Mouse (Mus musculus) midbrain, embryonic 10.5 days (tissue): Measurements from ENCODE around the gene S100pbp. TPM values are rescaled to one million over a fixed set of nuclear protein-coding genes. Genes with fewer than 3 reads are reported as not detected.
A peak's percentile ranks its signal among the peaks of the same experiment; 100 is the strongest.

Experiments
- DNase-seq: peaks from one replicate; pipeline ENCODE4 v3.0.0-alpha.2; 2017; ENCODE audit warnings: low spot score
- H3K27ac ChIP-seq: fragments of 300-500 bp; sonication (generic); replicated peaks from 2 replicates; pipeline ENCODE4 v1.5.1; 2016; ENCODE audit warnings: mild to moderate bottlenecking
- H3K27me3 ChIP-seq: fragments of 300-500 bp; sonication (generic); 2 replicates; pipeline ENCODE4 v1.6.1; 2016; ENCODE audit warnings: low read depth, mild to moderate bottlenecking; ENCODE audit not compliant: poor library complexity, severe bottlenecking
- H3K36me3 ChIP-seq: fragments of 300-500 bp; sonication (generic); 2 replicates; pipeline ENCODE4 v1.6.1; 2016; ENCODE audit warnings: mild to moderate bottlenecking, moderate library complexity
- H3K4me1 ChIP-seq: fragments of 300-500 bp; sonication (generic); 2 replicates; pipeline ENCODE4 v1.6.1; 2016
- H3K4me3 ChIP-seq: fragments of 300-500 bp; sonication (generic); 2 replicates; pipeline ENCODE4 v1.5.1; 2016; ENCODE audit warnings: mild to moderate bottlenecking, moderate library complexity
- H3K9me3 ChIP-seq: fragments of 300-500 bp; sonication (generic); replicated peaks from 2 replicates; pipeline ENCODE4 v1.6.1; 2016; ENCODE audit warnings: mild to moderate bottlenecking
- WGBS: fragments of 180-500 bp; shearing (Covaris S2); methylation state at CpG from one replicate; pipeline ENCODE4 v1.1.7; 2016; 5-methylcytosine and 5-hydroxymethylcytosine counted together
- polyA plus RNA-seq: library from polyadenylated mRNA; unstranded; fragments of >200 nt; fragmentation: Nextera tagmentation; extraction: Ambion mirVana; gene quantifications from 2 replicates; pipeline ENCODE4 v1.2.1, GENCODE M21; 2016

Gene S100pbp
- polyA plus RNA-seq, 1 experiment from 2014 or later, result 28.2 TPM

DNA sequence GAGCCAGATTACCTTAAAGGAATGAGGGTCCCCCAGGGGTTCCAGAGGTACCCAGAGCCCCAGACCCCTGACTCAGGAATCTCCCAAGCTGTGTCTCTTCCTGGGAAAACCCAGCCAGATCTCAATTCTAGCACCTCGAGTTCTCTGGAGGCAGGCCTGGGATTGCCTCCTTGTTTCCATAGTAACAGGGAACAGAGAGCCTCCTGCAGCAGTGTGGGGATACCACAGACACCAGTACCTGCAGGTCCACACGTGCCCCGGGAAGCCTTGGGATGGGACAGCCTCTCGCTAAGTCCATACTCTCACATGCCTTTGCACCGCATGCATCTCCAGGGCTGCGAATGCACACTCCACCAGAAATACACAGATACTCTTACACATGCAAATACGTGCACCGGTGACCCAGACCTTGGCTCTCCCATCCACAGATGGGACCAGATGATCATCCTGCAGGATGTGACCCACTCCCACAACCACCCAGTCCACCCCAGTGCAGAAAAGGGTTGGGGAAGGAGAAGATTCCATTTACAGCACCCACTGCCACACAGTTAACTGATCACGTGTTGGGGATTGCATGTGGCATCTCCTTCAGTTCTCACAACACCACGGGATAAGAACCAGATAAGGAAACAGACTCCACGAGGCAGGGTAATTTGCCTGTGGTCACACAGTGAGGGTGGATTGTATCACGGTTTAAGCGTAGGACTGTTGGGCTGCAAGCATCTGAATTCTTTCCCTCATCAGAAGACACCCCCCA is 60.8 kb downstream of the S100pbp start:
- H3K27ac ChIP-seq, result no peak overlapping the region
- no peaks in the 10 kb centered on the region for H3K36me3 ChIP-seq
- H3K4me1 ChIP-seq, result peaks cover 53% of the 10 kb centered on the region
- H3K4me3 ChIP-seq, result no peak overlapping the region
- 66% methylated on average over 13 of the region's 13 CpGs for WGBS
- no peaks in the 10 kb centered on the region for H3K9me3 ChIP-seq
- peaks cover 71% of the 10 kb centered on the region for H3K27me3 ChIP-seq
- DNase-seq, result no peak

GRCm38 (mm10) chr4:129125736-129126451 is 63.6 kb downstream of the S100pbp start:
- no peak for DNase-seq
- Histone ChIP-seq H3K9me3 (no peaks in the 10 kb centered on the region), H3K36me3 (no peaks in the 10 kb centered on the region), H3K4me1 (peaks cover 59% of the 10 kb centered on the region), H3K4me3 (peak overlapping the region; percentile 47), H3K27ac (peak overlapping the region; percentile 42; the same call in 1 of the 2 replicates), H3K27me3 (peaks cover 77% of the 10 kb centered on the region)
- WGBS, result 14% methylated on average over 19 of the region's 19 CpGs

- Histone ChIP-seq H3K4me1 (peaks cover 52% of the 10 kb centered on the region), H3K27ac (peak overlapping the region; percentile 20; the same call in 1 of the 2 replicates), H3K36me3 (no peaks in the 10 kb centered on the region), H3K27me3 (peaks cover 82% of the 10 kb centered on the region), H3K9me3 (no peaks in the 10 kb centered on the region), H3K4me3 (peak overlapping the region; percentile 47)
- 6% methylated on average over 13 of the region's 13 CpGs for WGBS
- no peak for DNase-seq
Measured at GRCm38 (mm10) chr4:129124652-129125146, 64.8 kb downstream of the S100pbp start.

GRCm38 (mm10) chr4:129122719-129123118 is 66.8 kb downstream of the S100pbp start:
- no peak for DNase-seq
- WGBS, result 47% methylated on average over 8 of the region's 8 CpGs
- H3K27me3 ChIP-seq, result peaks cover 86% of the 10 kb centered on the region

GRCm38 (mm10) chr4:129122107-129122506 is 67.4 kb downstream of the S100pbp start:
- no peak for DNase-seq

More at GRCm38 (mm10) chr4:129122719-129123118, 66.8 kb downstream of the S100pbp start:
- H3K36me3 ChIP-seq, result no peaks in the 10 kb centered on the region
- no peak overlapping the region for H3K27ac ChIP-seq
- H3K9me3 ChIP-seq, result no peaks in the 10 kb centered on the region
- no peak overlapping the region for H3K4me3 ChIP-seq
- peaks cover 37% of the 10 kb centered on the region for H3K4me1 ChIP-seq

GRCm38 (mm10) chr4:129121569-129122086 is 67.9 kb downstream of the S100pbp start, which contains the start of gene Hpca:
Hpca (minus strand) TSS chr4:129122036.
- H3K9me3 ChIP-seq, result no peaks in the 10 kb centered on the region
- no peak for DNase-seq
- no peaks in the 10 kb centered on the region for H3K36me3 ChIP-seq
- WGBS, result 2% methylated on average over 17 of the region's 17 CpGs
- peaks cover 93% of the 10 kb centered on the region for H3K27me3 ChIP-seq
- peak within 1 kb of the TSS; percentile 52 for H3K27ac ChIP-seq
- H3K4me1 ChIP-seq, result peaks cover 37% of the 10 kb centered on the region
- peak within 1 kb of the TSS; percentile 59 for H3K4me3 ChIP-seq

More at GRCm38 (mm10) chr4:129122107-129122506, 67.4 kb downstream of the S100pbp start:
- H3K4me1 ChIP-seq, result peaks cover 37% of the 10 kb centered on the region
- H3K4me3 ChIP-seq, result peak overlapping the region; percentile 59; the same call in 1 of the 2 replicates
- H3K9me3 ChIP-seq, result no peaks in the 10 kb centered on the region
- H3K27ac ChIP-seq, result no peak overlapping the region
- H3K27me3 ChIP-seq, result peaks cover 90% of the 10 kb centered on the region
- WGBS, result 42% methylated on average over 9 of the region's 9 CpGs
- H3K36me3 ChIP-seq, result no peaks in the 10 kb centered on the region

GRCm38 (mm10) chr4:129120520-129121445 is 68.7 kb downstream of the S100pbp start:
- peak; percentile 74 for DNase-seq
- Histone ChIP-seq H3K27me3 (peaks cover 86% of the 10 kb centered on the region), H3K27ac (peak overlapping the region; percentile 52), H3K9me3 (no peaks in the 10 kb centered on the region), H3K36me3 (no peaks in the 10 kb centered on the region), H3K4me3 (peak overlapping the region; percentile 59), H3K4me1 (peaks cover 30% of the 10 kb centered on the region)
- 1% methylated on average over 53 of the region's 59 CpGs for WGBS

DNA sequence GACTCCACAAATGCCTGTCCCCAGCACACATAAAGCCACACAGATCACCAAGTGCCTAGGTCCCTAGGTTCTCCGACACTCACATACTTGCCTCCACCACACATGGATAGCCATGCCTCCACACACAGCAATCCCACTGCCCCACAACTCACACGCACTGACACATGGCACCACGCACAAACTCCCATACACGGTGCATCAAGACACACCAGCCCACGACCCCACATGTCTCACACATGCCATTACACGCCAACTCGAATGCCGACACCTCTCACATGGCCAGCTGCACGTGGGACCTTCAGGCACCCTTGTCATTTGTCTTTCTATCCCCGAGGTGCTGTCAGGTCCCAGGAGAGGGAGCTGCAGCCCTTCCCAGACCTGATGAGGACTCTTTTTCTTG is 69.8 kb downstream of the S100pbp start:
- WGBS, result 80% methylated on average over 10 of the region's 10 CpGs
- no peaks in the 10 kb centered on the region for H3K9me3 ChIP-seq
- H3K4me3 ChIP-seq, result no peak overlapping the region
- DNase-seq, result no peak
- H3K27ac ChIP-seq, result no peak overlapping the region
- peaks cover 26% of the 10 kb centered on the region for H3K4me1 ChIP-seq
- H3K36me3 ChIP-seq, result no peaks in the 10 kb centered on the region
- H3K27me3 ChIP-seq, result peaks cover 84% of the 10 kb centered on the region

- Histone ChIP-seq H3K4me1 (peaks cover 32% of the 10 kb centered on the region), H3K27me3 (peaks cover 82% of the 10 kb centered on the region), H3K36me3 (no peaks in the 10 kb centered on the region), H3K4me3 (no peak overlapping the region), H3K27ac (no peak overlapping the region), H3K9me3 (no peaks in the 10 kb centered on the region)
- WGBS, result 83% methylated on average over 14 of the region's 14 CpGs
- DNase-seq, result no peak
Measured at GRCm38 (mm10) chr4:129117720-129118510, 71.6 kb downstream of the S100pbp start.

DNA sequence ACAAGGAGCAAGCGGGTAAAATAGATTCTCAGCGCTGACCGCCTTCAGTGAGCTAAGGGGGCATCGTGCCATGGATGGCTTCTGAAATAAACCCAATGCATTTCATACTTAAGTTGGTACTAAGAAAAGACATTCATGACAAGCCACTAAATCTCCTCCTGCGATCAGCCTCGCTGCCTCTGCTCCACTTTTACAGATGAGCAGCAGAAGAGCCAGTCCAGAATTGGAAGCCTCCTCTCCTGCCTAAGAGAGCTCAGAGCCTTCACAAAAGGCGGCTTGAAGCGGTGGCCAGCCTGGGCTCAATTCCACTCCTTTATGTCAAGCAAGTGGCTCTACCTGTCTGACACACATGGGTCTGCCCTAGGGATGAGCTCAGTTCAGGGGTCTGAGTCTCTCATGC is 72.8 kb downstream of the S100pbp start:
- H3K36me3 ChIP-seq, result no peaks in the 10 kb centered on the region
- 91% methylated on average over 8 of the region's 8 CpGs for WGBS
- H3K4me1 ChIP-seq, result peaks cover 36% of the 10 kb centered on the region
- H3K27me3 ChIP-seq, result peaks cover 70% of the 10 kb centered on the region
- H3K4me3 ChIP-seq, result no peak overlapping the region
- H3K9me3 ChIP-seq, result no peaks in the 10 kb centered on the region
- DNase-seq, result no peak
- no peak overlapping the region for H3K27ac ChIP-seq
